Mouse (Mus musculus) CD4-positive, CD25-positive, alpha-beta regulatory T cell, adult 2 months (primary cell): ENCODE results near the gene Mon1a.
A peak's percentile ranks its signal among the peaks of the same experiment; 100 is the strongest.

Experiments
- DNase-seq: peaks from one replicate; pipeline ENCODE4 v3.0.0-alpha.2; 2012; ENCODE audit warnings: low read depth, low spot score

The Mon1a gene

GRCm38 (mm10) chr9:107887804-107888266 is at the start of gene Mon1a:
Mon1a (plus strand) TSS chr9:107888151.
- peak; percentile 93 for DNase-seq

GRCm38 (mm10) chr9:107838869-107839268 is 49.1 kb upstream of the Mon1a start:
- no peak for DNase-seq

- DNase-seq, result no peak
Measured at GRCm38 (mm10) chr9:107842709-107843108, 45.2 kb upstream of the Mon1a start.

- DNase-seq, result no peak
Measured at GRCm38 (mm10) chr9:107848922-107849321, 39.0 kb upstream of the Mon1a start.

- DNase-seq, result no peak
Measured at GRCm38 (mm10) chr9:107858343-107858742, 29.6 kb upstream of the Mon1a start.

GRCm38 (mm10) chr9:107864493-107864892 is 23.5 kb upstream of the Mon1a start:
- DNase-seq, result no peak

- DNase-seq, result no peak
Measured at GRCm38 (mm10) chr9:107866081-107866480, 21.9 kb upstream of the Mon1a start.

GRCm38 (mm10) chr9:107872350-107873098 is 15.4 kb upstream of the Mon1a start:
- DNase-seq, result peak; percentile 95

GRCm38 (mm10) chr9:107873137-107873536 is 14.8 kb upstream of the Mon1a start, which contains the start of gene Rbm6:
Rbm6 (minus strand) TSS chr9:107873237.
- no peak for DNase-seq

GRCm38 (mm10) chr9:107880411-107880810 is 7.5 kb upstream of the Mon1a start:
- DNase-seq, result no peak

GRCm38 (mm10) chr9:107888267-107888850 is 408 bp downstream of the Mon1a start:
- DNase-seq, result peak; percentile 67

- DNase-seq, result no peak
Measured at GRCm38 (mm10) chr9:107890260-107890659, 2.3 kb downstream of the Mon1a start.

GRCm38 (mm10) chr9:107891023-107891422 is 3.1 kb downstream of the Mon1a start:
- peak; percentile 59 for DNase-seq

- no peak for DNase-seq
Measured at GRCm38 (mm10) chr9:107898563-107898962, 10.6 kb downstream of the Mon1a start.

GRCm38 (mm10) chr9:107899855-107900254 is 11.9 kb downstream of the Mon1a start:
- no peak for DNase-seq

GRCm38 (mm10) chr9:107900840-107901626 is 13.1 kb downstream of the Mon1a start:
- DNase-seq, result peak; percentile 27

- DNase-seq, result no peak
Measured at GRCm38 (mm10) chr9:107901627-107901914, 13.6 kb downstream of the Mon1a start.

GRCm38 (mm10) chr9:107904726-107905125 is 16.8 kb downstream of the Mon1a start:
- peak; percentile 90 for DNase-seq

GRCm38 (mm10) chr9:107906252-107906966 is 18.5 kb downstream of the Mon1a start, which contains the start of gene Mst1r:
Mst1r (plus strand) TSS chr9:107906873.
- DNase-seq, result peak; percentile 47

- DNase-seq, result no peak
Measured at GRCm38 (mm10) chr9:107906967-107907800, 19.2 kb downstream of the Mon1a start.

- no peak for DNase-seq
Measured at GRCm38 (mm10) chr9:107907801-107908120, 19.8 kb downstream of the Mon1a start.
